Mouse (Mus musculus) kidney, postnatal 0 days (tissue): Measurements from ENCODE around the gene Hsbp1. TPM values are rescaled to one million over a fixed set of nuclear protein-coding genes. Genes with fewer than 3 reads are reported as not detected.
"Not testable (repeated sequence)": the region's sequence is repeated elsewhere in the genome, so short reads cannot be mapped to it uniquely, and the experiment has no call there.

ENCODE experiments used
- ATAC-seq: fragments of 200-750 bp; cut with Nextera tagmentation; replicated peaks from 2 replicates; pipeline ENCODE4 v1.8.0; 2017; ENCODE audit warnings: low read depth, moderate number of reproducible peaks, moderate TSS enrichment, moderate library complexity; ENCODE audit not compliant: low FRiP score
- DNase-seq: peaks from one replicate; pipeline ENCODE4 v3.0.0-alpha.2; 2016; ENCODE audit warnings: low spot score
- H3K27ac ChIP-seq: fragments of 300-500 bp; sonication (generic); 2 replicates; pipeline ENCODE4 v1.5.1; 2014; ENCODE audit warnings: mild to moderate bottlenecking
- H3K27me3 ChIP-seq: fragments of 300-500 bp; sonication (generic); 2 replicates; pipeline ENCODE4 v1.6.1; 2014; ENCODE audit warnings: low read length, mixed read lengths; ENCODE audit not compliant: insufficient read depth
- H3K36me3 ChIP-seq: fragments of 300-500 bp; sonication (generic); 2 replicates; pipeline ENCODE4 v1.6.1; 2014; ENCODE audit warnings: low read length, mixed read lengths; ENCODE audit not compliant: insufficient read depth
- H3K4me1 ChIP-seq: fragments of 300-500 bp; sonication (generic); replicated peaks from 2 replicates; pipeline ENCODE4 v1.6.1; 2014; ENCODE audit warnings: antibody characterized with exemption, low read length, mixed read lengths; ENCODE audit not compliant: insufficient read depth
- H3K4me2 ChIP-seq: fragments of 300-500 bp; sonication (generic); 2 replicates; pipeline ENCODE4 v1.6.1; 2014; ENCODE audit warnings: mild to moderate bottlenecking, low read length, moderate library complexity, mixed read lengths
- H3K4me3 ChIP-seq: fragments of 300-500 bp; sonication (generic); replicated peaks from 2 replicates; pipeline ENCODE4 v1.5.1; 2014; ENCODE audit warnings: low read depth, low read length
- H3K9ac ChIP-seq: fragments of 300-500 bp; sonication (generic); 2 replicates; pipeline ENCODE4 v1.6.1; 2014; ENCODE audit warnings: low read depth, low read length
- H3K9me3 ChIP-seq: fragments of 300-500 bp; sonication (generic); replicated peaks from 2 replicates; pipeline ENCODE4 v1.6.1; 2016; ENCODE audit warnings: low read length, inconsistent platforms, mixed read lengths
- CTCF ChIP-seq: IDR thresholded peaks from 2 replicates; pipeline ENCODE4 v1.5.1; 2016; ENCODE audit warnings: antibody characterized with exemption, low read depth, mild to moderate bottlenecking, moderate library complexity
- WGBS: fragments of 180-500 bp; shearing (Covaris S2); extraction: QIAGEN DNeasy Blood & Tissue Kit; methylation state at CpG from one replicate; pipeline ENCODE4 v1.1.7; 2014; 5-methylcytosine and 5-hydroxymethylcytosine counted together
- polyA plus RNA-seq: library from polyadenylated mRNA; unstranded; fragments of >200 nt; fragmentation: Nextera tagmentation; extraction: Ambion mirVana; gene quantifications from 2 replicates; pipeline ENCODE4 v1.2.1, GENCODE M21; 2015

Gene Hsbp1
- polyA plus RNA-seq: 354 and 357 TPM in 2 replicates

- peak within 1 kb of the TSS; percentile 97 for H3K4me3 ChIP-seq
- peak within 1 kb of the TSS; percentile 96 for H3K9ac ChIP-seq
- DNase-seq (peak; percentile 98), ATAC-seq (peak; percentile 99)
- 3% methylated on average over 44 of the region's 52 CpGs for WGBS
- peaks cover 27% of the 10 kb centered on the region for H3K36me3 ChIP-seq
- H3K27ac ChIP-seq: no peak within 1 kb of the TSS
- peak within 1 kb of the TSS; percentile 55 for H3K4me2 ChIP-seq
- no peaks in the 10 kb centered on the region for H3K9me3 ChIP-seq
- H3K4me1 ChIP-seq: no peaks in the 10 kb centered on the region
- peak; percentile 26 for TF ChIP-seq CTCF
- no peaks in the 10 kb centered on the region for H3K27me3 ChIP-seq
These were observed at the start of gene Hsbp1 for GRCm38 (mm10) chr8:119344190-119344856. Hsbp1 (plus strand) TSS chr8:119344488.

- Histone ChIP-seq H3K27me3 (no peaks in the 10 kb centered on the region), H3K4me1 (no peaks in the 10 kb centered on the region), H3K27ac (no peak overlapping the region), H3K9ac (no peak overlapping the region), H3K4me2 (no peak overlapping the region), H3K36me3 (no peaks in the 10 kb centered on the region), H3K4me3 (no peak overlapping the region), H3K9me3 (no peaks in the 10 kb centered on the region)
- ATAC-seq (no peak), DNase-seq (no peak)
- WGBS: 72% methylated on average over 13 of the region's 13 CpGs
- TF ChIP-seq CTCF: no peak
These were observed 48.8 kb upstream of the Hsbp1 start for GRCm38 (mm10) chr8:119295477-119295876.

- not testable (repeated sequence) for H3K4me3 ChIP-seq
- DNase-seq: peak; percentile 22
- peak; percentile 71 for TF ChIP-seq CTCF
These were observed 46.5 kb upstream of the Hsbp1 start for GRCm38 (mm10) chr8:119297752-119298151.

GRCm38 (mm10) chr8:119300335-119300734 is 44.0 kb upstream of the Hsbp1 start:
- Histone ChIP-seq H3K4me2 (no peak overlapping the region), H3K4me3 (no peak overlapping the region), H3K27me3 (no peaks in the 10 kb centered on the region), H3K9me3 (no peaks in the 10 kb centered on the region), H3K9ac (no peak overlapping the region), H3K36me3 (no peaks in the 10 kb centered on the region), H3K27ac (no peak overlapping the region), H3K4me1 (no peaks in the 10 kb centered on the region)
- 0 out of 2 replicates have a peak, but pooled peaks have one; percentile 18 for TF ChIP-seq CTCF
- ATAC-seq (no peak), DNase-seq (no peak)
- WGBS: 87% methylated on average over 5 of the region's 5 CpGs

More at GRCm38 (mm10) chr8:119297752-119298151, 46.5 kb upstream of the Hsbp1 start:
- ATAC-seq, H3K27ac ChIP-seq, H3K4me1 ChIP-seq, H3K9ac ChIP-seq, H3K4me2 ChIP-seq, H3K36me3 ChIP-seq, H3K9me3 ChIP-seq, H3K27me3 ChIP-seq: not testable (repeated sequence)
- WGBS: 34% methylated on average over 3 of the region's 3 CpGs

GRCm38 (mm10) chr8:119304196-119304595 is 40.1 kb upstream of the Hsbp1 start:
- Histone ChIP-seq H3K9me3 (no peaks in the 10 kb centered on the region), H3K27me3 (no peaks in the 10 kb centered on the region), H3K4me3 (no peak overlapping the region), H3K9ac (no peak overlapping the region), H3K27ac (no peak overlapping the region), H3K36me3 (no peaks in the 10 kb centered on the region), H3K4me2 (no peak overlapping the region), H3K4me1 (no peaks in the 10 kb centered on the region)
- TF ChIP-seq CTCF: no peak
- DNase-seq (no peak), ATAC-seq (no peak)
- 86% methylated on average over 8 of the region's 8 CpGs for WGBS

GRCm38 (mm10) chr8:119311412-119311811 is 32.9 kb upstream of the Hsbp1 start:
- no peaks in the 10 kb centered on the region for H3K36me3 ChIP-seq
- 33% methylated on average over 3 of the region's 3 CpGs for WGBS
- no peak overlapping the region for H3K4me3 ChIP-seq
- no peak overlapping the region for H3K9ac ChIP-seq
- no peaks in the 10 kb centered on the region for H3K4me1 ChIP-seq
- H3K27ac ChIP-seq: no peak overlapping the region
- peak; percentile 67 for TF ChIP-seq CTCF
- no peak for DNase-seq
- no peaks in the 10 kb centered on the region for H3K27me3 ChIP-seq
- no peak for ATAC-seq
- H3K4me2 ChIP-seq: no peak overlapping the region
- no peaks in the 10 kb centered on the region for H3K9me3 ChIP-seq
